Comparison of ENCODE assay signal across 8 mouse cellular contexts in genomic region chr3:122246986-122247767, GRCm38 (mm10). TPM values are rescaled to one million over a fixed set of nuclear protein-coding genes. Genes with fewer than 3 reads are reported as not detected.
A peak's percentile ranks its signal among the peaks of the same experiment; 100 is the strongest.
DNase-seq lines count a peak whose midpoint lies in the region; ATAC-seq and TF ChIP-seq lines count a peak whose summit lies in the region.

No protein-coding gene starts in this region.

- H3K4me3 ChIP-seq in E14TG2a.4 (replicated peaks; ENCODE audit: low read length) = peak overlapping the region; percentile 96
- H3K4me3 ChIP-seq in bone marrow, adult 2 months (replicated peaks; ENCODE audit: control insufficient read depth, low read depth, low read length) = peak overlapping the region; percentile 88
- H3K4me3 ChIP-seq in forebrain, embryonic 14.5 days (ENCODE audit: low read depth, low read length) = peak overlapping the region; percentile 92
- H3K4me3 ChIP-seq in limb, embryonic 12.5 days (replicated peaks) = 0 out of 2 replicates have a peak overlapping the region, but pooled peaks have one; percentile 87
- peak overlapping the region; percentile 91 for H3K4me3 ChIP-seq in neural tube, embryonic 14.5 days (ENCODE audit: low read depth, low read length)
- H3K4me3 ChIP-seq in lung, adult 2 months (replicated peaks; ENCODE audit: extremely low read depth, low read depth, low read length) = no peak overlapping the region

- H3K4me1 ChIP-seq in E14TG2a.4 (replicated peaks; ENCODE audit: low read depth, low read length) = peaks cover 56% of the 10 kb centered on the region
- H3K4me1 ChIP-seq in bone marrow, adult 2 months (ENCODE audit: control insufficient read depth, insufficient read depth, low read length) = peaks cover 5% of the 10 kb centered on the region
- peaks cover 14% of the 10 kb centered on the region for H3K4me1 ChIP-seq in forebrain, embryonic 14.5 days (ENCODE audit: control insufficient read depth, insufficient read depth, low read length)
- peaks cover 20% of the 10 kb centered on the region for H3K4me1 ChIP-seq in limb, embryonic 12.5 days (replicated peaks)
- H3K4me1 ChIP-seq in neural tube, embryonic 14.5 days (ENCODE audit: control insufficient read depth, insufficient read depth, low read length) = peaks cover 16% of the 10 kb centered on the region
- H3K4me1 ChIP-seq in lung, adult 2 months (ENCODE audit: control insufficient read depth, insufficient read depth, low read length) = peaks cover 3% of the 10 kb centered on the region; the same call in 1 of the 2 replicates

- 27% methylated on average over 12 of the region's 12 CpGs for WGBS in bone marrow, adult 2 months
- 66% methylated on average over 12 of the region's 12 CpGs for WGBS in forebrain, embryonic 14.5 days
- WGBS in limb, embryonic 12.5 days = 55% methylated on average over 12 of the region's 12 CpGs
- 69% methylated on average over 12 of the region's 12 CpGs for WGBS in neural tube, embryonic 14.5 days
- WGBS in lung, adult 2 months = 43% methylated on average over 12 of the region's 12 CpGs

- no peak for ATAC-seq in forebrain, embryonic 14.5 days
- no peak for ATAC-seq in limb, embryonic 12.5 days (ENCODE audit: insufficient number of reproducible peaks, insufficient read depth, low FRiP score, low TSS enrichment, low read depth)
- no peak for ATAC-seq in neural tube, embryonic 14.5 days (ENCODE audit: low read depth)
- ATAC-seq in CD4-positive, CD25-positive, alpha-beta regulatory T cell, adult 4 months = no peak

- H3K27me3 ChIP-seq in E14TG2a.4 (ENCODE audit: insufficient read depth, low read length) = no peaks in the 10 kb centered on the region
- no peaks in the 10 kb centered on the region for H3K27me3 ChIP-seq in forebrain, embryonic 14.5 days (replicated peaks; ENCODE audit: control insufficient read depth, insufficient read depth, low read length)
- H3K27me3 ChIP-seq in limb, embryonic 12.5 days = no peaks in the 10 kb centered on the region
- peaks cover 4% of the 10 kb centered on the region; the same call in 1 of the 2 replicates for H3K27me3 ChIP-seq in neural tube, embryonic 14.5 days (ENCODE audit: control insufficient read depth, insufficient read depth, low read length)

- TF ChIP-seq POLR2A in bone marrow, adult 2 months (IDR thresholded peaks at IDR 0.05; ENCODE audit: borderline replicate concordance, control insufficient read depth, low read depth, low read length) = peak; percentile 64
- no peak for TF ChIP-seq POLR2A in lung, adult 2 months (IDR thresholded peaks at IDR 0.05; ENCODE audit: borderline replicate concordance, extremely low read depth, low read depth, low read length)

- no peak for DNase-seq in forebrain, embryonic 14.5 days (ENCODE audit: low spot score)
- no peak for DNase-seq in B cell, adult 2 months
- DNase-seq in lung, adult 2 months = no peak

- H3K9me3 ChIP-seq in E14TG2a.4 (ENCODE audit: low read length) = no peaks in the 10 kb centered on the region
- H3K9me3 ChIP-seq in forebrain, embryonic 14.5 days (replicated peaks; ENCODE audit: control insufficient read depth, low read length) = no peaks in the 10 kb centered on the region
- H3K9me3 ChIP-seq in limb, embryonic 12.5 days = no peaks in the 10 kb centered on the region
- no peaks in the 10 kb centered on the region for H3K9me3 ChIP-seq in neural tube, embryonic 14.5 days (ENCODE audit: control insufficient read depth, low read length)

- no peak for TF ChIP-seq CTCF in E14TG2a.4 (conservative IDR thresholded peaks at IDR 0.05; ENCODE audit: low read length)
- no peak for TF ChIP-seq CTCF in bone marrow, adult 2 months (IDR thresholded peaks at IDR 0.05; ENCODE audit: control insufficient read depth, insufficient read depth, low read length)
- TF ChIP-seq CTCF in lung, adult 2 months (IDR thresholded peaks at IDR 0.05; ENCODE audit: insufficient read depth, low read length) = no peak

- H3K36me3 ChIP-seq in E14TG2a.4 (ENCODE audit: insufficient read depth, low read length) = peaks cover 18% of the 10 kb centered on the region
- H3K36me3 ChIP-seq in forebrain, embryonic 14.5 days (ENCODE audit: control insufficient read depth, insufficient read depth, low read length) = no peaks in the 10 kb centered on the region
- no peaks in the 10 kb centered on the region for H3K36me3 ChIP-seq in limb, embryonic 12.5 days
- no peaks in the 10 kb centered on the region for H3K36me3 ChIP-seq in neural tube, embryonic 14.5 days (ENCODE audit: control insufficient read depth, insufficient read depth, low read length)

- H3K4me2 ChIP-seq in forebrain, embryonic 14.5 days (ENCODE audit: low read length) = peak overlapping the region; percentile 58
- H3K4me2 ChIP-seq in limb, embryonic 12.5 days = peak overlapping the region; percentile 80; the same call in 1 of the 2 replicates
- H3K4me2 ChIP-seq in neural tube, embryonic 14.5 days (ENCODE audit: low read depth, low read length) = peak overlapping the region; percentile 68

- H3K9ac ChIP-seq in forebrain, embryonic 14.5 days (ENCODE audit: low read length) = peak overlapping the region; percentile 32; the same call in 1 of the 2 replicates
- H3K9ac ChIP-seq in limb, embryonic 12.5 days (replicated peaks) = no peak overlapping the region
- H3K9ac ChIP-seq in neural tube, embryonic 14.5 days (replicated peaks; ENCODE audit: low read depth, low read length) = no peak overlapping the region; the same call in 1 of the 2 replicates

- H3K27ac ChIP-seq in bone marrow, adult 2 months (ENCODE audit: control insufficient read depth, insufficient read depth, low read depth, low read length, poor library complexity) = peak overlapping the region; percentile 99
- H3K27ac ChIP-seq in forebrain, embryonic 14.5 days (ENCODE audit: low read depth, low read length) = no peak overlapping the region
- no peak overlapping the region for H3K27ac ChIP-seq in limb, embryonic 12.5 days
- no peak overlapping the region for H3K27ac ChIP-seq in neural tube, embryonic 14.5 days (ENCODE audit: low read depth, low read length)

RNA-seq across cellular contexts. Expression of gene Gclm, which starts 1.8 kb away (rescaled TPM):
- polyA plus RNA-seq in bone marrow, adult 2 months (2011; ENCODE audit: insufficient read depth, insufficient read length, low replicate concordance, missing spikeins) = 107 and 167 TPM in 2 replicates
- polyA plus RNA-seq in forebrain, embryonic 14.5 days (2014; fragmentation: Nextera tagmentation; extraction: Ambion mirVana) = 34.7 and 36.7 TPM in 2 replicates
- polyA plus RNA-seq in limb, embryonic 12.5 days (2016; fragmentation: Nextera tagmentation; extraction: Ambion mirVana) = 60.7 and 64.0 TPM in 2 replicates
- polyA plus RNA-seq in neural tube, embryonic 14.5 days (2014; fragmentation: Nextera tagmentation; extraction: Ambion mirVana) = 48.1 and 55.5 TPM in 2 replicates
- 10 to 100 TPM in 1 of 2 experiments, 1 to 10 TPM in 1; 7.8 to 11.4 TPM for polyA plus RNA-seq in CD4-positive, CD25-positive, alpha-beta regulatory T cell, adult 4 months (2017; shearing (Covaris generic))
- polyA plus RNA-seq in lung, adult 2 months (2012; rRNA removed) = 43.6 and 63.2 TPM in 2 replicates

RNA-seq across cellular contexts. Expression of gene Dnttip2, which starts 27.0 kb away (rescaled TPM):
- 11.8 and 33.5 TPM in 2 replicates for polyA plus RNA-seq in bone marrow, adult 2 months (2011; ENCODE audit: insufficient read depth, insufficient read length, low replicate concordance, missing spikeins)
- 60.5 and 61.0 TPM in 2 replicates for polyA plus RNA-seq in forebrain, embryonic 14.5 days (2014; fragmentation: Nextera tagmentation; extraction: Ambion mirVana)
- polyA plus RNA-seq in limb, embryonic 12.5 days (2016; fragmentation: Nextera tagmentation; extraction: Ambion mirVana) = 86.5 and 90.5 TPM in 2 replicates
- 48.2 and 54.3 TPM in 2 replicates for polyA plus RNA-seq in neural tube, embryonic 14.5 days (2014; fragmentation: Nextera tagmentation; extraction: Ambion mirVana)
- 100 to 1,000 TPM; 108 to 120 TPM for polyA plus RNA-seq in CD4-positive, CD25-positive, alpha-beta regulatory T cell, adult 4 months (2017; shearing (Covaris generic))
- 5.6 and 8.1 TPM in 2 replicates for polyA plus RNA-seq in lung, adult 2 months (2012; rRNA removed)

RNA-seq across cellular contexts. Expression of gene Bcar3, which starts 46.8 kb away (rescaled TPM):
- 1.1 and 2.2 TPM in 2 replicates for polyA plus RNA-seq in bone marrow, adult 2 months (2011; ENCODE audit: insufficient read depth, insufficient read length, low replicate concordance, missing spikeins)
- 4.2 and 6.8 TPM in 2 replicates for polyA plus RNA-seq in forebrain, embryonic 14.5 days (2014; fragmentation: Nextera tagmentation; extraction: Ambion mirVana)
- 6.9 and 7.6 TPM in 2 replicates for polyA plus RNA-seq in limb, embryonic 12.5 days (2016; fragmentation: Nextera tagmentation; extraction: Ambion mirVana)
- polyA plus RNA-seq in neural tube, embryonic 14.5 days (2014; fragmentation: Nextera tagmentation; extraction: Ambion mirVana) = 4.4 and 6.3 TPM in 2 replicates
- polyA plus RNA-seq in CD4-positive, CD25-positive, alpha-beta regulatory T cell, adult 4 months (2017; shearing (Covaris generic)) = 1 to 10 TPM in 1 of 2 experiments, not detected in 1; 1.4 TPM
- 47.6 and 54.4 TPM in 2 replicates for polyA plus RNA-seq in lung, adult 2 months (2012; rRNA removed)
